Mouse (Mus musculus) liver, embryonic 11.5 days (tissue): ENCODE results near the gene Snd1. TPM values are rescaled to one million over a fixed set of nuclear protein-coding genes. Genes with fewer than 3 reads are reported as not detected.
"Not testable (repeated sequence)": the region's sequence is repeated elsewhere in the genome, so short reads cannot be mapped to it uniquely, and the experiment has no call there.

ENCODE experiments used
- ATAC-seq: fragments of 200-750 bp; cut with Nextera tagmentation; replicated peaks from 2 replicates; pipeline ENCODE4 v1.8.0; 2017; ENCODE audit warnings: moderate number of reproducible peaks, mild to moderate bottlenecking, moderate TSS enrichment, moderate library complexity; ENCODE audit not compliant: low FRiP score
- DNase-seq: peaks from one replicate; pipeline ENCODE4 v3.0.0-alpha.2; 2017; ENCODE audit warnings: low spot score
- H3K27ac ChIP-seq: fragments of 300-500 bp; sonication (generic); 2 replicates; pipeline ENCODE4 v1.5.1; 2014; ENCODE audit warnings: mild to moderate bottlenecking, low read depth, low read length, control low read depth
- H3K27me3 ChIP-seq: fragments of 300-500 bp; sonication (generic); replicated peaks from 2 replicates; pipeline ENCODE4 v1.6.1; 2014; ENCODE audit warnings: low read length, mixed read lengths; ENCODE audit not compliant: control insufficient read depth, insufficient read depth
- H3K36me3 ChIP-seq: fragments of 300-500 bp; sonication (generic); 2 replicates; pipeline ENCODE4 v1.6.1; 2014; ENCODE audit warnings: mild to moderate bottlenecking, low read length, moderate library complexity, mixed read lengths; ENCODE audit not compliant: control insufficient read depth, insufficient read depth
- H3K4me1 ChIP-seq: fragments of 300-500 bp; sonication (generic); replicated peaks from 2 replicates; pipeline ENCODE4 v1.6.1; 2014; ENCODE audit warnings: low read length, mixed read lengths; ENCODE audit not compliant: control insufficient read depth, insufficient read depth
- H3K4me2 ChIP-seq: fragments of 300-500 bp; sonication (generic); 2 replicates; pipeline ENCODE4 v1.6.1; 2014; ENCODE audit warnings: mild to moderate bottlenecking, control low read depth, moderate library complexity
- H3K4me3 ChIP-seq: fragments of 300-500 bp; sonication (generic); 2 replicates; pipeline ENCODE4 v1.5.1; 2014; ENCODE audit warnings: low read depth, low read length, control low read depth
- H3K9ac ChIP-seq: fragments of 300-500 bp; sonication (generic); 2 replicates; pipeline ENCODE4 v1.6.1; 2014; ENCODE audit warnings: low read depth, low read length, control low read depth
- H3K9me3 ChIP-seq: fragments of 300-500 bp; sonication (generic); 2 replicates; pipeline ENCODE4 v1.6.1; 2016; ENCODE audit warnings: low read length, inconsistent platforms, mixed read lengths; ENCODE audit not compliant: control insufficient read depth
- WGBS: fragments of 180-500 bp; shearing (Covaris S2); extraction: QIAGEN DNeasy Blood & Tissue Kit; methylation state at CpG from one replicate; pipeline ENCODE4 v1.1.7; 2014; 5-methylcytosine and 5-hydroxymethylcytosine counted together
- polyA plus RNA-seq: library from polyadenylated mRNA; unstranded; fragments of >200 nt; fragmentation: Nextera tagmentation; extraction: Ambion mirVana; gene quantifications from 2 replicates; pipeline ENCODE4 v1.2.1, GENCODE M21; 2014

The Snd1 gene
- polyA plus RNA-seq, 1 experiment from 2014 or later = 107 TPM

- Histone ChIP-seq H3K27me3 (no peaks in the 10 kb centered on the region), H3K4me3 (no peak overlapping the region), H3K9ac (no peak overlapping the region), H3K9me3 (no peaks in the 10 kb centered on the region; the same call in 1 of the 2 replicates), H3K4me2 (no peak overlapping the region), H3K4me1 (no peaks in the 10 kb centered on the region), H3K27ac (no peak overlapping the region), H3K36me3 (no peaks in the 10 kb centered on the region)
- DNase-seq (no peak), ATAC-seq (no peak)
- 56% methylated on average over 6 of the region's 6 CpGs for WGBS
These were observed 444.4 kb downstream of the Snd1 start for GRCm38 (mm10) chr6:28919346-28919745.

- H3K4me2 ChIP-seq = no peak overlapping the region
- H3K27me3 ChIP-seq = no peaks in the 10 kb centered on the region
- 85% methylated on average over 12 of the region's 12 CpGs for WGBS
- ATAC-seq = no peak
- no peaks in the 10 kb centered on the region for H3K36me3 ChIP-seq
- no peak overlapping the region for H3K9ac ChIP-seq
- no peaks in the 10 kb centered on the region for H3K9me3 ChIP-seq
- no peak overlapping the region for H3K4me3 ChIP-seq
- no peak for DNase-seq
- H3K27ac ChIP-seq = no peak overlapping the region
- H3K4me1 ChIP-seq = no peaks in the 10 kb centered on the region
These were observed 447.4 kb downstream of the Snd1 start for GRCm38 (mm10) chr6:28922371-28922770.

GRCm38 (mm10) chr6:28923091-28923824, 448.3 kb downstream of the Snd1 start:
- 75% methylated on average over 11 of the region's 11 CpGs for WGBS
- no peaks in the 10 kb centered on the region for H3K27me3 ChIP-seq
- H3K4me1 ChIP-seq = no peaks in the 10 kb centered on the region
- no peak for DNase-seq
- H3K4me2 ChIP-seq = no peak overlapping the region
- no peaks in the 10 kb centered on the region for H3K36me3 ChIP-seq
- H3K9me3 ChIP-seq = no peaks in the 10 kb centered on the region
- no peak overlapping the region for H3K4me3 ChIP-seq
- no peak overlapping the region for H3K27ac ChIP-seq
- no peak overlapping the region for H3K9ac ChIP-seq
- ATAC-seq = no peak

GRCm38 (mm10) chr6:28923837-28924236, 448.9 kb downstream of the Snd1 start:
- H3K36me3 ChIP-seq = no peaks in the 10 kb centered on the region
- no peak overlapping the region for H3K27ac ChIP-seq
- ATAC-seq = no peak
- H3K4me2 ChIP-seq = no peak overlapping the region
- WGBS = 84% methylated on average over 10 of the region's 10 CpGs
- H3K9me3 ChIP-seq = no peaks in the 10 kb centered on the region
- H3K4me1 ChIP-seq = no peaks in the 10 kb centered on the region
- DNase-seq = no peak
- no peak overlapping the region for H3K4me3 ChIP-seq
- no peak overlapping the region for H3K9ac ChIP-seq
- H3K27me3 ChIP-seq = no peaks in the 10 kb centered on the region

GRCm38 (mm10) chr6:28927987-28928386, 453.0 kb downstream of the Snd1 start:
- not testable (repeated sequence) for DNase-seq, ATAC-seq

GRCm38 (mm10) chr6:28929169-28929803, 454.3 kb downstream of the Snd1 start:
- not testable (repeated sequence) for H3K27ac ChIP-seq, ATAC-seq

More at GRCm38 (mm10) chr6:28927987-28928386, 453.0 kb downstream of the Snd1 start:
- H3K27me3 ChIP-seq, H3K27ac ChIP-seq, H3K36me3 ChIP-seq, H3K4me3 ChIP-seq, H3K9me3 ChIP-seq, H3K4me1 ChIP-seq, H3K9ac ChIP-seq, H3K4me2 ChIP-seq: not testable (repeated sequence)
- 76% methylated on average over 7 of the region's 24 CpGs for WGBS

GRCm38 (mm10) chr6:28931234-28931633, 456.3 kb downstream of the Snd1 start:
- H3K27me3 ChIP-seq = no peaks in the 10 kb centered on the region; the same call in 1 of the 2 replicates
- H3K9me3 ChIP-seq = no peaks in the 10 kb centered on the region
- 49% methylated on average over 9 of the region's 9 CpGs for WGBS
- DNase-seq (no peak), ATAC-seq (no peak)
- H3K36me3 ChIP-seq = no peaks in the 10 kb centered on the region
- no peak overlapping the region for H3K27ac ChIP-seq
- peak overlapping the region; percentile 53; the same call in 1 of the 2 replicates for H3K4me2 ChIP-seq
- H3K4me1 ChIP-seq = no peaks in the 10 kb centered on the region
- H3K9ac ChIP-seq = no peak overlapping the region
- H3K4me3 ChIP-seq = no peak overlapping the region

More at GRCm38 (mm10) chr6:28929169-28929803, 454.3 kb downstream of the Snd1 start:
- H3K9ac ChIP-seq, H3K4me1 ChIP-seq, H3K36me3 ChIP-seq, H3K27me3 ChIP-seq, H3K4me3 ChIP-seq, H3K4me2 ChIP-seq, H3K9me3 ChIP-seq, DNase-seq: not testable (repeated sequence)
- 78% methylated on average over 19 of the region's 25 CpGs for WGBS

GRCm38 (mm10) chr6:28931636-28932327, 456.8 kb downstream of the Snd1 start:
- no peaks in the 10 kb centered on the region for H3K36me3 ChIP-seq
- H3K4me2 ChIP-seq = peak overlapping the region; percentile 53
- no peaks in the 10 kb centered on the region for H3K4me1 ChIP-seq
- 0 out of 2 replicates have a peak overlapping the region, but pooled peaks have one; percentile 12 for H3K4me3 ChIP-seq
- DNase-seq (no peak), ATAC-seq (no peak; the same call in 1 of the 2 replicates)
- H3K9me3 ChIP-seq = no peaks in the 10 kb centered on the region
- H3K9ac ChIP-seq = no peak overlapping the region
- WGBS = 7% methylated on average over 12 of the region's 13 CpGs
- no peak overlapping the region for H3K27ac ChIP-seq
- no peaks in the 10 kb centered on the region; the same call in 1 of the 2 replicates for H3K27me3 ChIP-seq
